In genomic region chr17:50966147-50966546, GRCm38 (mm10) we compare ENCODE assay signal across 21 mouse cellular contexts.
"Had no signal": no experiment of that assay in that cellular context is flagged by ENCODE, and none has a peak within 500 bp of the region (broad histone marks: within the 10 kb centered on the region; RNA-seq: fewer than 3 reads in every experiment).

No protein-coding gene starts in this region.

- H3K4me3 ChIP-seq: heart, embryonic 10.5 days; heart, embryonic 12.5 days; hindbrain, embryonic 10.5 days; hindbrain, embryonic 12.5 days; intestine, embryonic 15.5 days; layer of hippocampus, adult 2 months; limb, embryonic 10.5 days; limb, embryonic 12.5 days; liver, embryonic 13.5 days; liver, embryonic 15.5 days had no signal

- H3K36me3 ChIP-seq: heart, embryonic 10.5 days; hindbrain, embryonic 12.5 days; intestine, embryonic 15.5 days; limb, embryonic 12.5 days; liver, embryonic 13.5 days had no signal

- H3K9me3 ChIP-seq: heart, embryonic 10.5 days; heart, embryonic 12.5 days; hindbrain, embryonic 10.5 days; hindbrain, embryonic 12.5 days; intestine, embryonic 15.5 days; limb, embryonic 10.5 days; limb, embryonic 12.5 days; liver, embryonic 13.5 days; liver, embryonic 15.5 days had no signal

- DNase-seq: gastrocnemius, postnatal 14 days; heart, adult 18-20 months; heart, postnatal 10 days; heart, postnatal 4 days; kidney, adult 18-20 months; kidney, adult 8-10 months; kidney, postnatal 10 days; kidney, postnatal 25 days; kidney, postnatal 4 days; liver; liver, embryonic 13.5 days had no signal

- H3K4me1 ChIP-seq: heart, embryonic 10.5 days; heart, embryonic 12.5 days; hindbrain, embryonic 10.5 days; hindbrain, embryonic 12.5 days; intestine, embryonic 15.5 days; liver, embryonic 13.5 days; liver, embryonic 15.5 days had no signal

- H3K9ac ChIP-seq: heart, embryonic 12.5 days; hindbrain, embryonic 12.5 days; hindbrain, embryonic 14.5 days; intestine, embryonic 15.5 days; limb, embryonic 12.5 days; liver, embryonic 13.5 days; liver, embryonic 15.5 days had no signal

- H3K27ac ChIP-seq: heart, embryonic 10.5 days; hindbrain, embryonic 10.5 days; hindbrain, embryonic 12.5 days; hindbrain, embryonic 14.5 days; intestine, embryonic 15.5 days; layer of hippocampus, adult 2 months; limb, embryonic 10.5 days; limb, embryonic 12.5 days; liver, embryonic 13.5 days; liver, embryonic 15.5 days had no signal
